Mouse (Mus musculus): ENCODE data around the gene Mtus2. TPM values are rescaled to one million over a fixed set of nuclear protein-coding genes. Genes with fewer than 3 reads are reported as not detected.
"Not testable (repeated sequence)": the region's sequence is repeated elsewhere in the genome, so short reads cannot be mapped to it uniquely, and the experiment has no call there.

The Mtus2 gene
- polyA plus RNA-seq, 1 experiment: 1.7 TPM

- no peaks in the 10 kb centered on the region for H3K4me1 ChIP-seq (ENCODE audit: control insufficient read depth, insufficient read depth, low read length)
- H3K27ac ChIP-seq (ENCODE audit: insufficient read depth, low read depth, low read length): no peak overlapping the region
- TF ChIP-seq POLR2A (IDR thresholded peaks at IDR 0.05; ENCODE audit: borderline replicate concordance, low read depth, low read length) (no peak), CTCF (IDR thresholded peaks at IDR 0.05; ENCODE audit: low read depth, low read length) (no peak)
- no peak overlapping the region for H3K4me3 ChIP-seq (ENCODE audit: insufficient read depth, low read length)
These were observed 347.0 kb downstream of the Mtus2 start for GRCm38 (mm10) chr5:148304112-148304511.

- TF ChIP-seq POLR2A (IDR thresholded peaks at IDR 0.05; ENCODE audit: borderline replicate concordance, low read depth, low read length): no peak
- TF ChIP-seq CTCF (IDR thresholded peaks at IDR 0.05; ENCODE audit: low read depth, low read length): peak; percentile 44
- H3K4me3 ChIP-seq (ENCODE audit: insufficient read depth, low read length): peak overlapping the region; percentile 42
- no peak overlapping the region for H3K27ac ChIP-seq (ENCODE audit: insufficient read depth, low read depth, low read length)
- peaks cover 4% of the 10 kb centered on the region; the same call in 1 of the 2 replicates for H3K4me1 ChIP-seq (ENCODE audit: control insufficient read depth, insufficient read depth, low read length)
These were observed 353.7 kb downstream of the Mtus2 start for GRCm38 (mm10) chr5:148310790-148311189.

- no peak for TF ChIP-seq POLR2A (IDR thresholded peaks at IDR 0.05; ENCODE audit: borderline replicate concordance, low read depth, low read length)
- no peak for TF ChIP-seq CTCF (IDR thresholded peaks at IDR 0.05; ENCODE audit: low read depth, low read length)
- H3K4me1 ChIP-seq (ENCODE audit: control insufficient read depth, insufficient read depth, low read length): peaks cover 4% of the 10 kb centered on the region; the same call in 1 of the 2 replicates
- no peak overlapping the region for H3K27ac ChIP-seq (ENCODE audit: insufficient read depth, low read depth, low read length)
- no peak overlapping the region for H3K4me3 ChIP-seq (ENCODE audit: insufficient read depth, low read length)
These were observed 355.3 kb downstream of the Mtus2 start for GRCm38 (mm10) chr5:148312443-148312842.

GRCm38 (mm10) chr5:148314931-148315330, 357.8 kb downstream of the Mtus2 start:
- H3K4me1 ChIP-seq (ENCODE audit: control insufficient read depth, insufficient read depth, low read length): peaks cover 4% of the 10 kb centered on the region; the same call in 1 of the 2 replicates
- TF ChIP-seq POLR2A (IDR thresholded peaks at IDR 0.05; ENCODE audit: borderline replicate concordance, low read depth, low read length): no peak
- no peak for TF ChIP-seq CTCF (IDR thresholded peaks at IDR 0.05; ENCODE audit: low read depth, low read length)
- no peak overlapping the region for H3K4me3 ChIP-seq (ENCODE audit: insufficient read depth, low read length)
- no peak overlapping the region for H3K27ac ChIP-seq (ENCODE audit: insufficient read depth, low read depth, low read length)

GRCm38 (mm10) chr5:148325317-148325885, 368.3 kb downstream of the Mtus2 start:
- Histone ChIP-seq H3K4me1 (ENCODE audit: control insufficient read depth, insufficient read depth, low read length) (no peaks in the 10 kb centered on the region), H3K27ac (ENCODE audit: insufficient read depth, low read depth, low read length) (no peak overlapping the region), H3K4me3 (ENCODE audit: insufficient read depth, low read length) (no peak overlapping the region)
- TF ChIP-seq CTCF (IDR thresholded peaks at IDR 0.05; ENCODE audit: low read depth, low read length) (no peak), POLR2A (IDR thresholded peaks at IDR 0.05; ENCODE audit: borderline replicate concordance, low read depth, low read length) (no peak)

- H3K4me3 ChIP-seq (ENCODE audit: insufficient read depth, low read length); H3K4me1 ChIP-seq (ENCODE audit: control insufficient read depth, insufficient read depth, low read length); H3K27ac ChIP-seq (ENCODE audit: insufficient read depth, low read depth, low read length): not testable (repeated sequence)
These were observed 369.2 kb downstream of the Mtus2 start for GRCm38 (mm10) chr5:148326295-148326694.

- Histone ChIP-seq H3K4me1 (ENCODE audit: control insufficient read depth, insufficient read depth, low read length) (no peaks in the 10 kb centered on the region), H3K4me3 (ENCODE audit: insufficient read depth, low read length) (no peak overlapping the region), H3K27ac (ENCODE audit: insufficient read depth, low read depth, low read length) (no peak overlapping the region)
- no peak for TF ChIP-seq CTCF (IDR thresholded peaks at IDR 0.05; ENCODE audit: low read depth, low read length)
- no peak for TF ChIP-seq POLR2A (IDR thresholded peaks at IDR 0.05; ENCODE audit: borderline replicate concordance, low read depth, low read length)
These were observed 371.9 kb downstream of the Mtus2 start for GRCm38 (mm10) chr5:148328982-148329381.

- TF ChIP-seq POLR2A (IDR thresholded peaks at IDR 0.05; ENCODE audit: borderline replicate concordance, low read depth, low read length) (no peak), CTCF (IDR thresholded peaks at IDR 0.05; ENCODE audit: low read depth, low read length) (no peak)
- Histone ChIP-seq H3K4me3 (ENCODE audit: insufficient read depth, low read length) (no peak overlapping the region), H3K27ac (ENCODE audit: insufficient read depth, low read depth, low read length) (no peak overlapping the region), H3K4me1 (ENCODE audit: control insufficient read depth, insufficient read depth, low read length) (no peaks in the 10 kb centered on the region)
These were observed 374.2 kb downstream of the Mtus2 start for GRCm38 (mm10) chr5:148331229-148331776.

GRCm38 (mm10) chr5:148331926-148332621, 375.0 kb downstream of the Mtus2 start:
- Histone ChIP-seq H3K4me1 (ENCODE audit: control insufficient read depth, insufficient read depth, low read length) (no peaks in the 10 kb centered on the region), H3K27ac (ENCODE audit: insufficient read depth, low read depth, low read length) (no peak overlapping the region), H3K4me3 (ENCODE audit: insufficient read depth, low read length) (no peak overlapping the region)
- TF ChIP-seq CTCF (IDR thresholded peaks at IDR 0.05; ENCODE audit: low read depth, low read length): no peak
- no peak for TF ChIP-seq POLR2A (IDR thresholded peaks at IDR 0.05; ENCODE audit: borderline replicate concordance, low read depth, low read length)

GRCm38 (mm10) chr5:148332622-148332974, 375.5 kb downstream of the Mtus2 start:
- H3K4me3 ChIP-seq (ENCODE audit: insufficient read depth, low read length): no peak overlapping the region
- H3K27ac ChIP-seq (ENCODE audit: insufficient read depth, low read depth, low read length): no peak overlapping the region
- H3K4me1 ChIP-seq (ENCODE audit: control insufficient read depth, insufficient read depth, low read length): no peaks in the 10 kb centered on the region
- TF ChIP-seq CTCF (IDR thresholded peaks at IDR 0.05; ENCODE audit: low read depth, low read length): peak; percentile 51; the same call in 1 of the 2 replicates
- TF ChIP-seq POLR2A (IDR thresholded peaks at IDR 0.05; ENCODE audit: borderline replicate concordance, low read depth, low read length): no peak

All from bone marrow macrophage, adult 2 months (primary cell).